Mouse (Mus musculus) embryonic facial prominence, embryonic 11.5 days (tissue): ENCODE results near the gene Shisa8. TPM values are rescaled to one million over a fixed set of nuclear protein-coding genes. Genes with fewer than 3 reads are reported as not detected.

Experiments used
- ATAC-seq: fragments of 200-750 bp; cut with Nextera tagmentation; replicated peaks from 2 replicates; pipeline ENCODE4 v1.8.0; 2017; ENCODE audit warnings: low read depth; ENCODE audit not compliant: insufficient number of reproducible peaks, low FRiP score, low TSS enrichment
- DNase-seq: peaks from one replicate; pipeline ENCODE4 v3.0.0-alpha.2; 2015; ENCODE audit warnings: low spot score
- H3K27ac ChIP-seq: fragments of 300-500 bp; sonication (generic); replicated peaks from 2 replicates; pipeline ENCODE4 v1.5.1; 2014; ENCODE audit warnings: mild to moderate bottlenecking, low read depth, low read length, control low read depth
- H3K27me3 ChIP-seq: fragments of 300-500 bp; sonication (generic); 2 replicates; pipeline ENCODE4 v1.6.1; 2014; ENCODE audit warnings: mild to moderate bottlenecking, low read length, moderate library complexity, mixed read lengths; ENCODE audit not compliant: control insufficient read depth, insufficient read depth
- H3K36me3 ChIP-seq: fragments of 300-500 bp; sonication (generic); replicated peaks from 2 replicates; pipeline ENCODE4 v1.6.1; 2014; ENCODE audit warnings: low read depth, mild to moderate bottlenecking, low read length, moderate library complexity, mixed read lengths; ENCODE audit not compliant: control insufficient read depth, insufficient read depth
- H3K4me1 ChIP-seq: fragments of 300-500 bp; sonication (generic); 2 replicates; pipeline ENCODE4 v1.6.1; 2014; ENCODE audit warnings: low read length, mixed read lengths; ENCODE audit not compliant: control insufficient read depth, insufficient read depth
- H3K4me2 ChIP-seq: fragments of 300-500 bp; sonication (generic); 2 replicates; pipeline ENCODE4 v1.6.1; 2014; ENCODE audit warnings: low read depth, mild to moderate bottlenecking, control low read depth, low read length, moderate library complexity
- H3K4me3 ChIP-seq: fragments of 300-500 bp; sonication (generic); 2 replicates; pipeline ENCODE4 v1.5.1; 2014; ENCODE audit warnings: low read depth, low read length, control low read depth
- H3K9ac ChIP-seq: fragments of 300-500 bp; sonication (generic); replicated peaks from 2 replicates; pipeline ENCODE4 v1.6.1; 2014; ENCODE audit warnings: mild to moderate bottlenecking, control low read depth, low read length
- H3K9me3 ChIP-seq: fragments of 300-500 bp; sonication (generic); replicated peaks from 2 replicates; pipeline ENCODE4 v1.6.1; 2016; ENCODE audit warnings: mild to moderate bottlenecking, low read length, inconsistent platforms, mixed read lengths; ENCODE audit not compliant: control insufficient read depth
- WGBS: fragments of 180-500 bp; shearing (Covaris S2); extraction: QIAGEN DNeasy Blood & Tissue Kit; methylation state at CpG from one replicate; pipeline ENCODE4 v1.1.7; 2014; 5-methylcytosine and 5-hydroxymethylcytosine counted together
- polyA plus RNA-seq: library from polyadenylated mRNA; unstranded; fragments of >200 nt; fragmentation: Nextera tagmentation; extraction: Ambion mirVana; gene quantifications from 2 replicates; pipeline ENCODE4 v1.2.1, GENCODE M21; 2014

Shisa8 gene
- polyA plus RNA-seq, 1 experiment from 2014 or later = 0.18 TPM

DNA sequence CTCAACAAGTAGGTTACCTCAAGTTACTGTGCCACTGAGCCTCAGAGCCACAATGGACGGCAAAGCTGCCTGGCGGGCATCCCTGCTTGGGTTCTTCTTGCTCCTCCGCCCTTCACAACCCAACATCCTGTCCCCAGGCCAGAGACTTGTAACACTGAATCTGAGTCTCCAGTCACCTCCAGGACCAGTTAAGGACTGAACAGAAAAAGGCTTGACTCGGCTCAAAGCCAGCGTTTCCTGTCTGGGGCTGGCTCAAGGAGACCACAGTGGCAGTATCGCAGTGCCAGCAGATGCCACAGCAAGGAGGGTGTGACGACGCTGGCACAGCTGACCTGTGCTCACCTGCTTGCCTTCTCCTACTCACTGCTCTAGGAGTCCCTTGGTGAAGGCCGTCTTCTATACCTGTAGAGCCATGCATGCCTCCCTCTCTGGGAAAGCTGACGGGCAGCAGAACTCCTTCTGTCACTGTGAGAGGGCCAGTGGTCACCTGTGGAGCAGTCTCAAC, 15.3 kb downstream of the Shisa8 start:
- Histone ChIP-seq H3K9me3 (no peaks in the 10 kb centered on the region), H3K9ac (no peak overlapping the region), H3K4me1 (no peaks in the 10 kb centered on the region), H3K36me3 (peaks cover 31% of the 10 kb centered on the region), H3K4me3 (no peak overlapping the region), H3K4me2 (no peak overlapping the region), H3K27ac (no peak overlapping the region), H3K27me3 (no peaks in the 10 kb centered on the region)
- no peak for DNase-seq
- no peak for ATAC-seq
- WGBS = 92% methylated on average over 10 of the region's 10 CpGs

- no peaks in the 10 kb centered on the region for H3K4me1 ChIP-seq
- 92% methylated on average over 12 of the region's 12 CpGs for WGBS
- ATAC-seq = no peak
- no peak overlapping the region for H3K27ac ChIP-seq
- peaks cover 27% of the 10 kb centered on the region for H3K36me3 ChIP-seq
- H3K9ac ChIP-seq = no peak overlapping the region
- no peaks in the 10 kb centered on the region for H3K27me3 ChIP-seq
- no peak overlapping the region for H3K4me2 ChIP-seq
- no peak for DNase-seq
- no peaks in the 10 kb centered on the region for H3K9me3 ChIP-seq
- H3K4me3 ChIP-seq = no peak overlapping the region
Measured at GRCm38 (mm10) chr15:82196300-82196699, 16.3 kb downstream of the Shisa8 start.

DNA sequence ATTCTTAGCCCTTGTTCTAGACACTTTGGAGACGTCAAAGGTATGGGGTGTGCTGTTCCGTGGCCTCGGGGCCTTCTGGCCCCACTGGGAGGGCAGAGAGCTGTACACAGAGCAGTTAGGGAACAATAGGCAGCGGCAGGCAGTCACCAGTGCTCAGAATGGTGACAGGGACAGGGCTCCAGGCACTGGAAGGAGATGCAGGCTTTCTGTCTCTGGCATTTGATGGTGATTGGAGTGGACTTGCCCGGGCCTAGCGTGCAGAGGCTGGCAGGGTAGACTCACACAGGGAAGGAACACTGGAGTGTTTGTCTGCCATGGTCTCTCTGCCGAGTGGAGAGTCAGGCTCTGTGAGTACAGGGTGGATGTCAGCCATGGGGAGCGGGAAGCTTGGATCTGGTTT, 20.0 kb downstream of the Shisa8 start:
- Histone ChIP-seq H3K4me1 (no peaks in the 10 kb centered on the region), H3K9me3 (no peaks in the 10 kb centered on the region), H3K27ac (no peak overlapping the region), H3K27me3 (no peaks in the 10 kb centered on the region), H3K9ac (no peak overlapping the region), H3K36me3 (peaks cover 18% of the 10 kb centered on the region), H3K4me2 (no peak overlapping the region), H3K4me3 (no peak overlapping the region)
- DNase-seq = no peak
- ATAC-seq = no peak
- WGBS = 61% methylated on average over 8 of the region's 8 CpGs

- Histone ChIP-seq H3K4me1 (no peaks in the 10 kb centered on the region), H3K27me3 (no peaks in the 10 kb centered on the region), H3K4me3 (no peak overlapping the region), H3K27ac (no peak overlapping the region), H3K36me3 (peaks cover 26% of the 10 kb centered on the region), H3K4me2 (no peak overlapping the region), H3K9ac (no peak overlapping the region), H3K9me3 (no peaks in the 10 kb centered on the region)
- DNase-seq (peak; percentile 69), ATAC-seq (no peak)
- WGBS = 93% methylated on average over 10 of the region's 10 CpGs
Measured at GRCm38 (mm10) chr15:82188481-82189240, 24.0 kb downstream of the Shisa8 start.

DNA sequence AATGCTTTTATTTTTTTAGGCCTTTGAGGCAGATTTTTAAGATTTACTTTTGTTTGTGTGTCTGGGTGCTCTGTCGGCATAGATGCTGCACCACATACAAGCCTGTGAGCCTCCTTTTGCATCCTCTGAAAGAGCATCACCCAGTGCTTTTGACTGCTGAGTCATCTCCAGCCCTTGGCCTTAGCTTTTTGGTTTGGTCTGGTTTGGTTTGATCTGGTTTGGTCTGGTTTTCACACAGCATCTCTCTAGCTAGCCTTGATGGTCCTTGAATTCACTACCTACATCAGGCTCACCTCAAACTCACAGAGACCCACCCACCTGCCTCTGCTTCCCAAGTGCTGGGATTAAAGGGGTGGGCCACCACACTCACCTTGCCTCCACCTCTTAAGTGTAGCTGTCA, 24.7 kb downstream of the Shisa8 start:
- no peaks in the 10 kb centered on the region for H3K9me3 ChIP-seq
- peaks cover 28% of the 10 kb centered on the region for H3K36me3 ChIP-seq
- H3K4me1 ChIP-seq = no peaks in the 10 kb centered on the region
- WGBS = 100% methylated on average over 1 of the region's 1 CpGs
- H3K27me3 ChIP-seq = no peaks in the 10 kb centered on the region
- no peak for DNase-seq
- ATAC-seq = no peak
- no peak overlapping the region for H3K9ac ChIP-seq
- no peak overlapping the region for H3K27ac ChIP-seq
- no peak overlapping the region for H3K4me3 ChIP-seq
- no peak overlapping the region for H3K4me2 ChIP-seq

GRCm38 (mm10) chr15:82187401-82187800, 25.2 kb downstream of the Shisa8 start:
- WGBS = 82% methylated on average over 4 of the region's 4 CpGs
- H3K4me2 ChIP-seq = no peak overlapping the region
- ATAC-seq (no peak), DNase-seq (no peak)
- H3K27me3 ChIP-seq = no peaks in the 10 kb centered on the region
- no peaks in the 10 kb centered on the region for H3K4me1 ChIP-seq
- H3K36me3 ChIP-seq = peaks cover 28% of the 10 kb centered on the region
- H3K9ac ChIP-seq = no peak overlapping the region
- no peak overlapping the region for H3K27ac ChIP-seq
- no peaks in the 10 kb centered on the region for H3K9me3 ChIP-seq
- H3K4me3 ChIP-seq = no peak overlapping the region

GRCm38 (mm10) chr15:82186931-82187330, 25.7 kb downstream of the Shisa8 start:
- H3K27me3 ChIP-seq = no peaks in the 10 kb centered on the region
- no peaks in the 10 kb centered on the region for H3K4me1 ChIP-seq
- DNase-seq = no peak
- peaks cover 33% of the 10 kb centered on the region for H3K36me3 ChIP-seq
- H3K27ac ChIP-seq = no peak overlapping the region
- H3K4me2 ChIP-seq = no peak overlapping the region
- H3K4me3 ChIP-seq = no peak overlapping the region
- H3K9ac ChIP-seq = no peak overlapping the region
- no peak for ATAC-seq
- WGBS = 90% methylated on average over 5 of the region's 5 CpGs
- no peaks in the 10 kb centered on the region for H3K9me3 ChIP-seq

DNA sequence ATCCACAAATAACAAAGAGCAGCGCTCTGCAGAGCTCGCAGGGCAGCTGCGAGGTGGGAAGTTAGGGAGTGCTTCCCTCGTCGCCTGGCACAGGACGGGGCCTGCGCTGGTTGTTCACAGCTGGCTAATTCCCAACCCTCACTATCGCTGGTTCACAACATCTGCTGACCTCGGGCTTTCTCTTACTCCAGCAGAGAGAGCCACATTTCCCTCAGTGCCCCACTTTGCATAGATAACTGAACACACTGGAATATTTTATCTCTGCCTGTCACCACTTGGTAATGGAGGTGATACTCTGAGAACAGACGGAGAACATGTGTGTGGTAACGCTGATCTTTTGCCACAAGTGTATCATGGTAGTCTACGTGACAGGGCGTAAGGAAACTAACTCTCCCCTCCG, 26.5 kb downstream of the Shisa8 start:
- Histone ChIP-seq H3K9ac (no peak overlapping the region), H3K27me3 (no peaks in the 10 kb centered on the region), H3K4me1 (no peaks in the 10 kb centered on the region), H3K9me3 (no peaks in the 10 kb centered on the region), H3K36me3 (peaks cover 37% of the 10 kb centered on the region), H3K27ac (no peak overlapping the region), H3K4me2 (no peak overlapping the region), H3K4me3 (no peak overlapping the region)
- WGBS = 85% methylated on average over 14 of the region's 14 CpGs
- DNase-seq (no peak), ATAC-seq (no peak)
